Mouse (Mus musculus) stomach, postnatal 0 days (tissue): ENCODE results near the gene Zfp940.

Source experiments
- CTCF ChIP-seq: IDR thresholded peaks from 2 replicates; pipeline ENCODE4 v1.5.1; 2016; ENCODE audit warnings: antibody characterized with exemption, low read depth, mild to moderate bottlenecking, moderate library complexity
- EP300 ChIP-seq: optimal IDR thresholded peaks from 2 replicates; pipeline ENCODE3; 2016; ENCODE audit warnings: antibody characterized with exemption

- TF ChIP-seq EP300, result no peak
- no peak for TF ChIP-seq CTCF
These were observed 67.6 kb downstream of the Zfp940 start for GRCm38 (mm10) chr7:29785888-29786287.
